Mouse (Mus musculus) forebrain, embryonic 16.5 days (tissue): ENCODE data around the gene Ermp1. TPM values are rescaled to one million over a fixed set of nuclear protein-coding genes. Genes with fewer than 3 reads are reported as not detected.
"Not testable (repeated sequence)": the region's sequence is repeated elsewhere in the genome, so short reads cannot be mapped to it uniquely, and the experiment has no call there.

Experiments used
- ATAC-seq: fragments of 200-750 bp; cut with Nextera tagmentation; 2 replicates; pipeline ENCODE4 v1.8.0; 2017; ENCODE audit warnings: mild to moderate bottlenecking, moderate library complexity
- H3K27ac ChIP-seq: fragments of 300-500 bp; sonication (generic); 2 replicates; pipeline ENCODE4 v1.5.1; 2014; ENCODE audit warnings: low read length, control low read depth
- H3K27me3 ChIP-seq: fragments of 300-500 bp; sonication (generic); replicated peaks from 2 replicates; pipeline ENCODE4 v1.6.1; 2014; ENCODE audit warnings: low read length; ENCODE audit not compliant: control insufficient read depth, insufficient read depth
- H3K36me3 ChIP-seq: fragments of 300-500 bp; sonication (generic); 2 replicates; pipeline ENCODE4 v1.6.1; 2014; ENCODE audit not compliant: control insufficient read depth, insufficient read depth
- H3K4me1 ChIP-seq: fragments of 300-500 bp; sonication (generic); replicated peaks from 2 replicates; pipeline ENCODE4 v1.6.1; 2014; ENCODE audit warnings: low read length; ENCODE audit not compliant: control insufficient read depth, insufficient read depth
- H3K4me2 ChIP-seq: fragments of 300-500 bp; sonication (generic); 2 replicates; pipeline ENCODE4 v1.6.1; 2014; ENCODE audit warnings: mild to moderate bottlenecking, low read length, control low read depth
- H3K4me3 ChIP-seq: fragments of 300-500 bp; sonication (generic); replicated peaks from 2 replicates; pipeline ENCODE4 v1.5.1; 2014; ENCODE audit warnings: mild to moderate bottlenecking, low read length, control low read depth
- H3K9ac ChIP-seq: fragments of 300-500 bp; sonication (generic); replicated peaks from 2 replicates; pipeline ENCODE4 v1.6.1; 2014; ENCODE audit warnings: low read depth, low read length, control low read depth
- H3K9me3 ChIP-seq: fragments of 300-500 bp; sonication (generic); 2 replicates; pipeline ENCODE4 v1.6.1; 2016; ENCODE audit warnings: low read length; ENCODE audit not compliant: control insufficient read depth
- WGBS: fragments of 180-500 bp; shearing (Covaris S2); extraction: QIAGEN DNeasy Blood & Tissue Kit; methylation state at CpG from one replicate; pipeline ENCODE4 v1.1.7; 2014; 5-methylcytosine and 5-hydroxymethylcytosine counted together
- polyA plus RNA-seq: library from polyadenylated mRNA; unstranded; fragments of >200 nt; fragmentation: Nextera tagmentation; extraction: Ambion mirVana; gene quantifications from 2 replicates; pipeline ENCODE4 v1.2.1, GENCODE M21; 2015

Gene Ermp1
- polyA plus RNA-seq, 1 experiment from 2014 or later: 8.2 TPM

DNA sequence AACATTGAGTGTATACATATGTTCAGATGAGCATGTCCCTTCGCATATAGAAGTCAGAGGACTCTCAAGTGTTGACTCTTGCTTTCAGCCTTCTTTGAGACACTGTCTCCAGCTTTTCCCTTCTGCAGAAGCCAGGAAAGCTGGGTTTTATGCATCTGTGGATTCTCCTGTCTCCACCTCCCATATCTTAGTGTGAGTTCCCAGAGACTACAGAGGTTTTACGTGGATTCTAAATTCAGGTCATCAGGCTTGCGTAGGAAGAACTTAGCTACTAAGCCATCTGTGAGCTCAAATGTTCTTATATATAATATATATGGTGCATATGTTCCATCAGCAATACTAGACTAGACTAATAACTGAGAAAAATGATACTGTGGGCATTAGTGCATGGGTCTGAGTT, 51.9 kb downstream of the Ermp1 start:
- no peaks in the 10 kb centered on the region for H3K4me1 ChIP-seq
- WGBS: over 99% methylated on average over 3 of the region's 3 CpGs
- H3K27ac ChIP-seq: no peak overlapping the region

GRCm38 (mm10) chr19:29593783-29594182, 54.4 kb downstream of the Ermp1 start:
- not testable (repeated sequence) for ATAC-seq, H3K27me3 ChIP-seq, H3K4me2 ChIP-seq, H3K9ac ChIP-seq, H3K27ac ChIP-seq, H3K4me3 ChIP-seq, H3K4me1 ChIP-seq, H3K9me3 ChIP-seq
- 28% methylated on average over 3 of the region's 3 CpGs for WGBS
- peaks cover 14% of the 10 kb centered on the region for H3K36me3 ChIP-seq

More for the DNA sequence above, 51.9 kb downstream of the Ermp1 start:
- Histone ChIP-seq H3K4me3 (no peak overlapping the region), H3K27me3 (no peaks in the 10 kb centered on the region), H3K36me3 (peaks cover 16% of the 10 kb centered on the region), H3K9ac (no peak overlapping the region), H3K4me2 (no peak overlapping the region), H3K9me3 (no peaks in the 10 kb centered on the region)
- ATAC-seq: no peak

DNA sequence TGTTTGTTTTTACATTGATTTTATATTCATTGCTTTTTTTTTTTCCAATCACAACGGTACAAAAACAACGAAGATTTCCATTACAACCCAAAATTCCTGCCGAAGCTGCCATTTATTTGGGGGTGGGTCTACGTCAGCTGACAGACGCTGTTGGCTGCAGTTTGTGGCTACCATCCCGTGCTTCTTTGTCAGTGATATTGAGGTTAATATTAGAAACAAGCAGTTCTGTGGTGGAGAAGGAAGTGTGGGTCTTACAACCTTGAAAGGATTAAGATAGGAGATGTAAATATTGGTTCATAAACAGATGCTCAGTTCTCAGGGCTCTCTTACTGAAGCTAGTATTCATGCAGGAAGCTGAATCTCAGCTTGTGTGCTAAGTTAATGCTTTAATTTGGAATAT, 64.5 kb downstream of the Ermp1 start:
- Histone ChIP-seq H3K4me1 (no peaks in the 10 kb centered on the region), H3K27me3 (no peaks in the 10 kb centered on the region), H3K4me3 (no peak overlapping the region), H3K27ac (no peak overlapping the region), H3K9ac (no peak overlapping the region), H3K9me3 (no peaks in the 10 kb centered on the region), H3K4me2 (no peak overlapping the region), H3K36me3 (peaks cover 22% of the 10 kb centered on the region)
- WGBS: 69% methylated on average over 6 of the region's 6 CpGs
- ATAC-seq: no peak

DNA sequence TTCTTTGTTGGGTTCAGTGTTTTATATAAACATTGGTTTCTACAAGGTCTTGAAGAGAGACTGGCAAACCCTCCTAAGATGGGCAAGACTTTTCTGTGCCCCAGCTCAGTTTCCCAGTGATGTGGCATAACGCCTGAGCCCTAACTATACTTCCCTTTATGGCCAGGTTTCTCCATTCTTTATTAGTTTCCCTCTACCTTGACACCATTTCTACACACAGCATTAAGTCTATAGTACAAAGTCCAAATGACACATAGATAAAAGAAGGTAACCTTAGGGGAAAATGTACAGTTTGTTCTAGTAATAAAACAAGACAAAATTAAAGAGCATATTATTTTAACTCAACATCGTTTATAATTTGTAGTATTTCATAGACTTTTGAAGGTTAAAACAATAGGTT, 65.8 kb downstream of the Ermp1 start:
- H3K4me3 ChIP-seq: no peak overlapping the region
- H3K9me3 ChIP-seq: no peaks in the 10 kb centered on the region
- H3K27ac ChIP-seq: no peak overlapping the region
- no peak overlapping the region for H3K9ac ChIP-seq
- peaks cover 16% of the 10 kb centered on the region for H3K36me3 ChIP-seq
- no peak for ATAC-seq
- H3K4me2 ChIP-seq: no peak overlapping the region
- 96% methylated on average over 2 of the region's 2 CpGs for WGBS
- no peaks in the 10 kb centered on the region for H3K4me1 ChIP-seq
- no peaks in the 10 kb centered on the region for H3K27me3 ChIP-seq

DNA sequence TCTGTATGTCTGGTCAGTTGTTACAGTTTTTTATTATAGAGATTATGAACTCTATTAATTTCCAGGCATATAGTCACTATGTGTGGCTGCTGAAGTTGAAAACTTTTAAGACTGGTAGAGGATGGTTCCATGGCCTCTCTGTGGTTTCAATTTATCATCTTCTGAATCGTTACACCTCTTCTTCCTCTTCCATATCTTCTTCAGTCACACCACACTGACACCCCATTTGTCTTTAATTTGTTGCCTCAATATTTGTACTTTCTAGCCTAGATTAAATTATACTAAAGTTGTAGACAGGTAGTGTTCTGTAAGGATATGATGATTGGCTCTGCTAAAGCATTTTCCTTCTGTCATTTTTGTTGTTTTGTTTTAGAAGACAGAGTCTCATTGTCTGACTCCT, 81.7 kb downstream of the Ermp1 start:
- Histone ChIP-seq H3K36me3 (peaks cover 7% of the 10 kb centered on the region), H3K9ac (no peak overlapping the region), H3K27ac (no peak overlapping the region), H3K4me3 (no peak overlapping the region), H3K9me3 (no peaks in the 10 kb centered on the region), H3K4me2 (no peak overlapping the region), H3K27me3 (no peaks in the 10 kb centered on the region), H3K4me1 (no peaks in the 10 kb centered on the region)
- WGBS: 100% methylated on average over 1 of the region's 1 CpGs
- ATAC-seq: no peak

DNA sequence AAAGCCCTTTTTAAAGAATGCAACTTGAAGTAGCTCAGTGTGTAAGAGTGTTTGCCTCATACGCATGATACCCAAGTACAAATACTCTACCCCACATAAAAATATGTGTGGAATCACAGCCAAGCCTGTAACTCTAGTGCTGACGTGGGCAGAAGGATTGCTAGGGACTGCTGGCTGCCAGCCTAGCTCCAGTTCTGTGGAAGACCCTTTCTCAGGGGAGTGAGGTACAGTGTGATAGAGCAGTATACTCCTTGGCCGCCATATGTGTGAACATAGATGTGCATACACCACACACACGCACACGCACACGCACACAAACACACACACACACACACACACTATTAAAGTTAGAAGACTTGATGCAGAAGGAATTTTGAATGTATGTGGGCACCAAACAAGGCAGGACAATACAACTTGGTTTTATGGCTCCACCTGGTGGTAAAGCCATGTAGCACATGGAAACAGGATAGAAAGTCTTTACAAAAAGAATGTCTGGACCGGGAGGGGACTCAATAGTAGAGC, 84.9 kb downstream of the Ermp1 start:
- Histone ChIP-seq H3K27me3 (no peaks in the 10 kb centered on the region), H3K36me3 (no peaks in the 10 kb centered on the region; the same call in 1 of the 2 replicates), H3K4me2 (no peak overlapping the region), H3K9ac (no peak overlapping the region), H3K27ac (no peak overlapping the region), H3K9me3 (no peaks in the 10 kb centered on the region), H3K4me3 (no peak overlapping the region), H3K4me1 (no peaks in the 10 kb centered on the region)
- WGBS: 65% methylated on average over 7 of the region's 7 CpGs
- ATAC-seq: peak; percentile 65

GRCm38 (mm10) chr19:29562603-29563002, 85.6 kb downstream of the Ermp1 start:
- no peaks in the 10 kb centered on the region; the same call in 1 of the 2 replicates for H3K36me3 ChIP-seq

GRCm38 (mm10) chr19:29562166-29562565, 86.0 kb downstream of the Ermp1 start:
- no peak overlapping the region for H3K4me2 ChIP-seq
- no peak overlapping the region for H3K9ac ChIP-seq
- no peaks in the 10 kb centered on the region for H3K4me1 ChIP-seq
- no peak overlapping the region for H3K4me3 ChIP-seq
- no peak overlapping the region for H3K27ac ChIP-seq
- H3K9me3 ChIP-seq: no peaks in the 10 kb centered on the region
- ATAC-seq: no peak
- no peaks in the 10 kb centered on the region; the same call in 1 of the 2 replicates for H3K36me3 ChIP-seq
- H3K27me3 ChIP-seq: no peaks in the 10 kb centered on the region
- WGBS: 78% methylated on average over 4 of the region's 4 CpGs

More at GRCm38 (mm10) chr19:29562603-29563002, 85.6 kb downstream of the Ermp1 start:
- no peak for ATAC-seq
- no peak overlapping the region for H3K4me2 ChIP-seq
- H3K9ac ChIP-seq: no peak overlapping the region
- no peaks in the 10 kb centered on the region for H3K27me3 ChIP-seq
- H3K27ac ChIP-seq: no peak overlapping the region
- H3K4me1 ChIP-seq: no peaks in the 10 kb centered on the region
- no peak overlapping the region for H3K4me3 ChIP-seq
- no peaks in the 10 kb centered on the region for H3K9me3 ChIP-seq
- WGBS: 72% methylated on average over 3 of the region's 3 CpGs
